Mouse (Mus musculus) layer of hippocampus, adult 11-12 months (tissue): ENCODE measurements around the gene Cpt2.

Experiments
- DNase-seq: peaks from one replicate; pipeline ENCODE4 v3.0.0; 2022; ENCODE audit warnings: low spot score

Cpt2 gene

DNA sequence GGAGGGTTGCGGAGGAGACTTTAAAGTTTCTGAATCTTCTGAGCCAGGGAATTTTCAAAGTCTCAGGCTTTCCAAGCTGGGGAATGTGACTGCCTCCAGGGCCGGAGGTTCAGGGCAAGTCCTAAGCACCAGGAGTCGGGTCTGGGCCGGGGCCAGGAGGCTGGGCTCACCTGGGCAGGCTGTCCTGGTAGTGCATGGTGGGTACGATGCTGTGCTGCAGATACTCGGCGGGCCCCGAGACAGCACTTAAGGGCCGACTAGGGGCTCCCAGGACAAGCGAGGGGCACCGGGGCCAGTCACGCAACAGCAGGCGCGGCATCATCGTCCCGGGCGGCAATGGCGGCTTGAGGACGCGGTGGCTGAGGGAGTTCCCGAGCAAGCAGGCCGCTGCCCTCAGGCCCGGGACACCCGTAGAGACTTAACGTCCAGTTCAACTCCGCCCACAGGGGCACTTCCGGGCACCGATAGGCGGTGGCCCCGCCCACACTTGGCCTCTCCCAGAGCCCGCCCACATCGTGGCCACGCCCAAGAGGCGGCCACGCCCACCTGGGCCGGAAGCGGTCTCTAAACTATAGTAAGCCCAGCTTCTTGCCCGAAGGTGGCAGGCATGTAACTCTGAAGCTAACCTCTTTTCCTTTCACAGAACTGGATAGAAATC, at the start of gene Cpt2:
TSS of gene Cpt2 (minus strand) at position 466 of the 658 bp plus-strand sequence.
- peak; percentile 88 for DNase-seq

DNA sequence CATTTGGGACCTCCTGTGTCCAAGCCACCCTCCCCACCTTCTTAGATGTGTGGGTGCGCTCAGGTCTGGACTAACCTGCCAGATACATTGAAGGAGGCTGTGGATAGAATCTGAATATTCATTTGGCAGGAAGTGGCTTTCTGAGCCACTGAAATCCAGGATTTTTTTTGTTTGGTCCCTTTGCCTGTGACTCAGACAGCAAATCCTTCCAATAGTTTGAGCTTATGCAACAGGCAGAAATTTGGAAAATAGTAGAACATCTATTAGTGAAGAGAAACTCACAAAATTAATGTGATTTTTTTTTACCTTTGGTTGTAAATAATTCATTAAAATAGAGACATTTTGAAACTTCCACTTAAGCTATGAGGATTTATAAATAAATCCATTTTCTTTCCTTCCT, 47.8 kb upstream of the Cpt2 start:
- DNase-seq, result no peak

DNA sequence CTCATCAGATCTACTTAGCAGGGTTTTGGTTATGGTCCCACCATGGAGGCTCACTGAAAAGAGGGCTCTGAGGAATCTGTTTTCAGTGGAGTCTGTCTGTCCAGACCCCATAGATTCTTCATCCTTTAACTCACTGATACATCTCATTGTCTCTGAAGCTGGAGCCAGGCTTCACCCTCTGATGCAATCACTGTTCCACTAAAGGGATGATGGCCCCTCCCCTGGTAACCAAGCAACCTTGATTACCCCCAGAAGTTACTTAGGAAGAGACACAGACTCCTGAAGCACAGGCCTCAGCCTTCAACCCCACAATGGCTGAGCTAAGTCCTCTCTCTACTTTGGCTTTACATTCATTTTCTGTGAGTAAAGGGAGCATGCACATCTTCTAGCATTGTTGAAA, 46.4 kb upstream of the Cpt2 start:
- no peak for DNase-seq

DNA sequence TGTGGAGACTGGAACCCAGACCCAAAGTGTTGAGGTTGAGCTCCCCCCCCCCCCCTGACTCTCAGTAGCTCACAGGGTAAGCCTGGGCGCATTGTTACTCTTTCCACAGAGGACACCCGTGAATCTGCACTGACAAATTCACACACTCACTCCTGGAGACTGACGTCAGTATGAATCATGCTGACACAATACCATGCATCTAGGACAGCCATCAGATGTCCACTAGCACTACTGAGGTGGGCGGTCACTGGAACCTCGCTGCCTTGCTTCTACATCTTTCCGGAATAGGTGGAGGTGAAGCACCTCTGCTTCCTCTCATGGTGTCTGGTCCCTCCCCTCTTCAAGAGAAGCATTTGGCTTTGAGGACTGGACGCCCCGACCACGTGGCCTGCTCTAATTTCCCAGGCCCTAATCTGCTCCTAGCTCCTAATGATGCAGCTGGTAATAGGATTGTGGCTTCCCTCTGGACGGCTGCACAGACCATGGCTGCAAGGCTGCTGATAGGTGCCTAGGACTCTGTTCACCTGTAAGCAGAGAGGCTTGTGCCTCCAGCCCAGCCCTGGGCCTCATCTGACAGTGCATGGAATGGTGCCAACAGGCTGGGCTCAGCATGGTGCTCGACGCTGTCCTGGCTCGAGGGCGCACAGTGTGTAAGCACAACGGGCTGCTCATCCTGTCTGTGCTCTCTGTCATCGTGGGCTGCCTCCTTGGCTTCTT, 44.7 kb upstream of the Cpt2 start, which contains the start of gene Slc1a7:
TSS of gene Slc1a7 (plus strand) at position 367 of the 717 bp plus-strand sequence.
- no peak for DNase-seq

DNA sequence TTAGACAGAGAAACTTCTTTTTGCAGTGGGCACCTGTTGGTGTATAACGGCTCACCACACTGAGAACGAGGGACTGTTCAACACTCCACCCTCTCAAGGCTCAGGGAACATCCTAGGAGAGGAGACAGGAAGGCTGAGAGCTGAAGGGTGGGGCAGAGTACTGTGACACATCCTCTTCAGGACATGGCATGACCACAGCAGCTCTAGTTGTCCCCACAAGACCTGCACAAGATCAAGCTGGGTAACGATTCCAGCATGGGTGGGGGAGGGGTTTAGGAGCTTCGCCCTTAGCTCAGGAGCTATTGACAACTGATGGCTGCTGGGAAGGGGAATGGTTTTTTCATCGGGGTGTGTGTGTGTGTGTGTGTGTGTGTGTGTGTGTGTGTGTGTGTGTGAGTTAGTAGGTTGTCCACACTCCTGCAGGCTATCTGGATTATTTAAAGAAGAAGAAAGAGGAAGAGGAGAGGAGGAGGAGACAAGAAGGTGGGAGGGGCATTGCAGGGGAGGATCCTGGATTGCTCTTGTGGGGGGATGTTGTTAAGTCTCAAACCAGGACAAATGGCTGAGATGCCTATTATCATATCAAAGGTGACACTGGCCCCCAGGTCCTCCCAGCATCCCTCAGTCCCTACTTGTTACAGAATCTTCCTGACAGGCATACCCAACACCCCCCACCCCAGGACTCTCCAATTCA, 43.2 kb upstream of the Cpt2 start:
- DNase-seq, result no peak

DNA sequence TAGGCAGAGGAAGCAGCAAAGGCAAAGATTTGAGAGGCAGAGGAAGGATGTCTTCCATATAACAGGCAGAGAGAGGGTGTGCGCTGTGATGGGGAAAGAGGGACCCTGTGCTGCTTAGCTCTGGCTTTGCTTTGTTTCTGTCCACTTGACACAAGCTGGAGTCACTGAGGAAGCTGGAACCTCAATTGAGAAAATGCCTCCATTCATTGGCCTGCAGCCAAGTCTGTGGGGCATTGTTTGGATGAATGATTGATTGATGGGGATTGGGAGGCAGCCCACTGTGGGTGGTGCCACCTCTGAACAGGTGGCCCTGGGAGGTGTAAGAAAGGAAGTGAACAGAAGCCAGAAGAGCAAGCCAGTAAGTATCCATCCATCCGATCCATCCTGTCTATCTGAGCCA, 39.4 kb upstream of the Cpt2 start:
- DNase-seq, result no peak

DNA sequence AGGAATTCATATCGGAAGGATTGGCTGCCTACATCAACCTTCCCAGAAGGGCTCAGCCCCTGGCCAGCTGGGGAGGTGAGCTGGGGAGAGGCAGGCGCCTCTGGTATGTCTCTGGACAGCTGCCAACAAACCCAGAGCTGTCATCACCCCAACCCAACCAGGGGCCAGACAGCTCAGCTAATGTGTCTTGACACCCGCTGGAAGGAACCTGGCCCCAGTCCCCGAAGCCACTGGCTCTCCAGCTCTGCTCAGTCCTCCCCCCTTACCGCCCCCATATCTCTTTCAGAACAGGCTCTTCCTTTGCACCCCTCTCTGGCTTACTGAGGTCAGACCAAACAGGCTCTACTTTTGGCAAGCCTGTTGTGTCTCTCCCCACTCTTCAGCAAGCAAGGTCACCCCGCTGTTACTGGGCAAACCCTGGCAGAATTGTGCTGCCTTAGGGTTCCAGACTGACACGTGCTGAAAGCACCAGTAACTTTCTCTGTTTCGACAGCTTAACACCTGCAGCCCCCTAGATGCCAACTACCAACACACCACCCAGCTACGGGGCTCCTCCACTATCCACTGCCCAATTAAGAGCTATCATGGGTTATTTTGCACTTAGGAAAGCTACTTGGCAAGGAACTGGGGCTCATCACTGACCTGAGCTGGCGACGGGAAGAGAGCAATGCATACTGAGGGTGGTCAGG, 38.8 kb upstream of the Cpt2 start:
- DNase-seq, result no peak

DNA sequence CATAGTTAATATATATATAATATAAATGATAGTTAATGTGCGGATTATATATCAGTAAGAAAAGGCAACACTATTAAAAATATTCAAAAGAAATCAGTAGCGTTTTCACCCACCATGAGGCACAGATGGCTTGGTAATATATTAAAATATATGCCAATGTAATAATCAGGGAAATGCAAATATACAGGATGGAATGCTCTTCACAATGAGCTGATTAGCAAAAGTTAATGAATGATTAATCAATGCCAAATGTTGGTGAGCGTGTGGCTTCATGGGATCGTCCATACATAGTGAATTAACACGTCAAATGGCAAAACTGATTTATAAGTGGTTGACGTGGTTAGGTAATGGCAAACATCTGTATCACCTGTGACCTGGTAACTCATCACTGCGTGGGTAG, 35.1 kb upstream of the Cpt2 start:
- DNase-seq, result no peak

DNA sequence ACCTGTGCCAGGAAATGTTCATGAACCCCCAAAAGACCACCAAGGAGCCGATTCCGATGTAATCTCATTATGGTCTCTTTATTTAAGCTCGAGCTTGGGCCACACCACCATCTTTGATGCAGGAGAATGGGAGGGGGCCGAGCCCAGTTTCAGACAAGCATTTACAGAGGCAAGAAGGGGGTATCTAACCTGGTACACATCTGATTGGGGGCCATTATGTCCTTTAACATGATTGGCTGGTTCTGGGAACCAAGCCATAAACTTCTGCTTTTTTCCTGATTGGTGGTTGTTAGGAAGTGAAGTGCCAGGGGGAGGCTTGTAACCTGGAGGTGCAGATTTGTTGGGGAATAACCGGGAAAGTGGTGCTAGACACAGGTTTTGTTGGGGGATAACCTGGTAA, 32.3 kb upstream of the Cpt2 start:
- no peak for DNase-seq

DNA sequence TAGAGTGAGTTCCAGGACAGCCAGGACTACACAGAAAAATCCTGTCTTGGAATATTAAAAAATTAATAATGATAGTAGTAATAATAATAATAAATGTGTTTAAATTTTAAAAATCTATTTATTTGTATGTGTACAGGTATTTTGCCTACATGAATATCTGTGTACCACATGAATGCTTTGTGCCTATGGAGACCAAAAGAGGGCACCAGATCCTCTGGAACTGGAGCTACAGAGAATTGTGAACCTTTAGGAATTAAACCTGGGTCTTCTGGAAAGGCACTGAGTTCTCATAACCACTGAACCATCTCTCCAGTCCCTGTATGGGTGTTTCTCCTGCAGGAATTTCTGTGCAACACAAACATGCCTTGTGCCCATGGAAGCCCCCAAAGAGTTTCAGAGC, 29.4 kb upstream of the Cpt2 start:
- DNase-seq, result no peak

DNA sequence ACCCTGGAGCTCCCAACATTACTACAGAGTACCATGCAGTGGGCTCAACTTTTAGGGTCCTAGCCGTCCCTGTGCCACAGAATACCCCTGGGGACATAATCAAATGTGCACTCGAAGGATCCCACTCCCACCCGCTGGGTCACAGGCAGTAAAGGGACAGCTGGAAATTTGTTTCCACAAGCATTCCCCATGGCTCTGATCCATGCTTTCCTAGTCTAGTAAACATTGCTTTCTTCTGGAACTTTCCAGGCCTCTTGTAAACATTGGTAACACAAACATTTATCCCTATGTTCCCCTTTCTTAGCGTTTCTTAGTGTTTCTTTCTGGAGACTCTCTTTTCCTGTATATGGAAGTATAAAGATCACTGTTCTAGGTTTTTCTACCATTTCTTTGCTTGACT, 26.5 kb upstream of the Cpt2 start:
- no peak for DNase-seq

DNA sequence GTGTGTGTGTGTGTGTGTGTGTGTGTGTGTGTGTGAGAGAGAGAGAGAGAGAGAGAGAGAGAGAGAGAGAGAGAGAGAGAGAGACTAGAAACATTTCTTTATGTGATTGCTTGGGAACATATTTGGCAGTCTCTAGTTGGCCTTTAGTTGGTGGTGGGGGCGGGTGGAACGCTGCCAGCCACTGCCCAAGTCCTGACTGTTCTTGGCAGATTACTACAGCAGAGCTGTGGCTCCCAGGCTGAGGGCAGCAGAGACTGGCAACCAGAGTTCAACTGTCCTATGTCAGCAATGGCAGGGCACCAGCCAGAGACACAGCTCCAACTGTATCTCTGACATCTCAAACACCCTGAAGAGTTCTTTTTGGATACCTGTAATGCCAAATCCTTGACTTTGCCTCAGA, 20.7 kb upstream of the Cpt2 start:
- no peak for DNase-seq

DNA sequence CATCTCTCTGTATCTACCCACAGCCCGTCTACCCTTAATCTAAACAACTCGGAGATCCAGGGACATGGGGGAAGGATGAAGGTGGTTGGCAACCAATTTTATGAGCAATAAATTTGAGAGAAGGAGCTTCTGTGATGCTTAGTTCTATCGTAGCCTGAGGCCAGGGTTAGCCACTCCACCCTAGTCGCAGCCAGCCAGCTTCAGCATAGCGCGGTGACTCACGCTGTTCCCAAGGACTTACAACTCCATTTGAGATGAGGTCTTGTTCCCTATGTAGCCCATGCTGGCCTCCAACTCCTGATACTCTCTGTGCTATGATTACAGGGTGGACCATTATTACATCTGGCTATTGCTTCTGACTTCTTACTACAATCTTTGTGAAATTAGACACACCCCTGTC, 19.3 kb upstream of the Cpt2 start:
- no peak for DNase-seq

DNA sequence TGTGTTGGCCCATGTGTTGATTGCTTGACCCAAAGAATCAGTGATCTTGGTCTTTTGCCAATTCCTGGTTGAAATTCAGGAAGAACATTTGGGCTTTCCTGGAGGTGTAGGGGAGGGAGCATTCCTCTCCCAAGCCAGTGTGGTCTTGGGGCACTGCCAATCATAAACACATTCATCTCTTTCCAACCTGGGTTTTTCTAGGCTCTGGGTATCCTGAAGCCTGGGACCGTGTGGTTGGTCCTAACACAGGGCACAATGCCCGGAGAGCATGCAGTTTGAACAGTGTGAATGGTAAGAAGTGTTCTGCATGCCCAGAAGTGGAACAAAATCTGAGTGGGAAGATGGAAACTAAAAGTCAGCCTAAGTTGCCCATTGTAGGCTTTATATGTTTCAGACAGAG, 14.7 kb upstream of the Cpt2 start:
- no peak for DNase-seq

DNA sequence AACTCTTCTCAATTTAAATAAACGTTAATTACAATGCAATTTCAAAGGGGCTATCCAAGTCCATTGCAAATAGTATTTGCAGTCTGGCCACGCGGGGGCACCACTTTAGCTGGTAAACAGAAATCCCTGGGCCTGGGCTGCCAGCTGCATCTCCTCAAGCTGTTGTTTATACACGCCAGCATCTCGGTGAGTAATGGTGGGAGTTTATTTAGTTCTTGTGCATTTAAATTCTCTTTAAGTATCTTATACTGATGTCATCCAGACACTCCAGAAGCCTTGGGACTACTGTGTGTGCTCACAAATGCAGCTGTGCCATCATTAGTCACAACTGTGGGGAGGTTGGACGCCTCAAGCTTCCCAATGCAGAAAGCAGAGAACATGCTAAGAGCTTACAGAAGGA, 13.9 kb upstream of the Cpt2 start:
- peak; percentile 71 for DNase-seq

DNA sequence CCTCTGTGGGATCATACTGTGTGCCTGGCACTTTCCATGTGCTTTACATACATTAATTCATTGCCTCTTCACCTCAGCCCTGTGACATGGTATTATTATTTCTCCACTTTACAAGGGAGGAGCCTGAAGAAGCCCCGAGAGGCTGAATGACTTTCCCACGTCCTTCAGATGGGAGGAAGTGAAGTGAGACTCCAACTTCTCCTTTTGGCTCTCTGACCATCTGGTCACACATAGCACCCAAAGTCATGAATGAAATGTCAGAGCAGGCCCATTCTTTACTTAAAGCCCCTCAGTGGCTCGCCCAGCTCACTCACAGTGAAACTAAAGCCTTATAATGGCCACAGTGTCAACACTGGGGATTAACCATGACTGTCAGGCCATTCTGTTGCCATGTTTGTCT, 11.8 kb upstream of the Cpt2 start:
- no peak for DNase-seq

DNA sequence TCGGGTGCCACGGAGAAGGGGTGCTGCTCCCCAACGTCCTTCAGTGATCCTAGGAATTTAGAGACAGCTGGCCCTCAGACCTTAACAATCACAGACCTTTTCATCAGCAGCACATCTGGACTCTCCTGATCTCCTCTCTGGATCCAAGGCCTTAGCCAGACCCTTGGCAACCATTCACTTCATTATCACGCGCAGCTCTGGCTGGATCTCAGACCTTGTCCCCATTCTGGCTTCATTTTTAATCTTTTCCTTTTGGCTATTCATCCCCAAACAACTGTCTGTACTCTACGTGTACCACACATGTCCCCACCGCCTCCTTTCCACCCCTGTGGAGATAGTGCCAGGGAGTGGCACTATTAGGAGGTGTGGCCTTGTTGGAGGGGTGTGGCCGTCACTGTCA, 9.8 kb upstream of the Cpt2 start:
- no peak for DNase-seq

DNA sequence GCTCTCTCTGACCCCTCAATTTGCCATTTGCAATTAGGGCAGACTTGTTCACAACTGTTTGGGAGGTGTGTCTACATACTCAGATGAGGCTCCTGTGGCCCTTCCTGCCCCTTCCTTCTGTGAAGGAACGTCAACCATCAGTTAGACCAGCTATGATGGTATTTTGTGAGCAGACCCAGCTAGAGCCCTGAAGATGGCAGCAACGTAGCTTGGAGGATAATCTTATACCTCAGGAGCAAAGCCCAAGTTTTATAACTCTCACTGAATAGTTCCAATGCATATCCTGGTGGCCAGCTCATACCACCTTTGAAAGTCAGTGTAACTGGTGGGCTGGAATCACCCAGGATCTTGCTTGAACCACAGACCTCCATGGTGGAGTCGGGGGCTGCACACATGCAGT, 8.0 kb upstream of the Cpt2 start:
- no peak for DNase-seq

DNA sequence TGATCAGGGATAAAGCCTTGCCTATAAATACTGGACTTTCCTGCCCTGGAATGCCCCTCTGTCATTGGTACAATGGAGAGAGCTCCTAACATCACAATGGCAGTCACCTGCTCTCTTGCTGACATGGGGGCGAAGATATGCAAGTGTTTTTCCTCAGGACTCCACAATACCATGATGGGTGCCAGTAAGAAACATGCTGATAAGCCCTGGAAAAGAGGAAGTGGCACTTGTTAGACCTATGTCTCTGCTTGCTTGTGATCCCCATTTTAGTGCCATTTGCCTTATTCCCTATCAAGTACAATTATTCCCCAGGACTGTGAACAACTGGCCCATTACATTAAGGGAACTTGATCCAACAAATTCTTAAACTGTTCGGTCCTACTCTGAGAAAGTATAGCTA, 5.3 kb upstream of the Cpt2 start:
- no peak for DNase-seq

DNA sequence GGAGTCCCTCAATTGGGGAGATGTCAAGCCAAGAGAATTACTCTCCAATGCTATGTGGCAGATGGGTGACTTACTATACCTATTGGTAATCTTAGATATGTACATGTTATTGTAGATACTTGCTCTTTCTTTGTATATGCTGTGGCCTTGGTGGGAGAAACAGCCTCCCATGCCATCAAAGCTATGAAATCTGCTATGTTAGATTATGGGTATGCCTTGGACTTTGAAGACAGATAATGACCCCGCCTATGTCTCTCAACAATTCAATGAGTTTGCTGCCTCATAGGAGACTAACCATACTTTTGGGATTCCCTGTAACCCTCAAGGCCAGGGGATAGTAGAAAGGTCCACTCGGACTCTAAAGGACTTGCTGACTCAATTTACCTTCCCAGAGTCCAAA, 4.9 kb upstream of the Cpt2 start:
- no peak for DNase-seq

DNA sequence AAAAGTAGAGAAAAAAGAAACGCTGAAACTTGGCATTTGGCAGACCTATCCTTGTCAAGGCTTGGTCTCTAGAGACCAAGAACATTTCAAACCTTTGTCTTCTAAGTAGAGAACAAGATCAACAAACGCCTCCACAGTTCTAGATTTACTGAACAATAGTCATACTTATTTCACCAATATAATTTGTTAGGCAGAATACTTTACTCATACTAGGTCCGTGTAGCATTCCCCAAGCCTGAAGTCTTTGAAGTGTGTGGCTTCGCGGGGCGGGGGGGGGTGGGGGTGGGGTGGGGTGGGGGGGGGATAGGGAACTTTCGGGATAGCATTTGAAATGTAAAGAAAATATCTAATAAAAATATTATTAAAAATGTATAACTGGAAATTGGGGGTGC, 389 bp upstream of the Cpt2 start:
- no peak for DNase-seq

DNA sequence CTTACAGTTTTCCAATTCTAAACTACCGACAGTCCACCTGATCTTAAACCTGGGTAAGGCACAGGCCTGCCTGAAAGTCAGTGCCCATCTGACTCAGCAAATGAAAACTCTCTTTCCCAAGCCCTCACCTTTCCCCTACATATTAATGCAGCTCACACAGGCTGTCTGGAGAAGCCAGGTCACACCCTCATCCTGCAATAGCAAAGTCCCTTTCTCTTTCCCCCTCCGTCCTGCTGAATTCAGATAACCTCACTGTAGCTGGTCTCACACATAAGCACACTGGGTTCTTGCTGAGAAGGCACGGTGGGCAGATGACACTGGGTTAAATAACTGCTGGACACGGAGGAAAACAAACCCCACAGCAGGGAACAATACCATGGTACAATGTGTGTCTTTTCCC, 1.5 kb downstream of the Cpt2 start:
- DNase-seq, result no peak

DNA sequence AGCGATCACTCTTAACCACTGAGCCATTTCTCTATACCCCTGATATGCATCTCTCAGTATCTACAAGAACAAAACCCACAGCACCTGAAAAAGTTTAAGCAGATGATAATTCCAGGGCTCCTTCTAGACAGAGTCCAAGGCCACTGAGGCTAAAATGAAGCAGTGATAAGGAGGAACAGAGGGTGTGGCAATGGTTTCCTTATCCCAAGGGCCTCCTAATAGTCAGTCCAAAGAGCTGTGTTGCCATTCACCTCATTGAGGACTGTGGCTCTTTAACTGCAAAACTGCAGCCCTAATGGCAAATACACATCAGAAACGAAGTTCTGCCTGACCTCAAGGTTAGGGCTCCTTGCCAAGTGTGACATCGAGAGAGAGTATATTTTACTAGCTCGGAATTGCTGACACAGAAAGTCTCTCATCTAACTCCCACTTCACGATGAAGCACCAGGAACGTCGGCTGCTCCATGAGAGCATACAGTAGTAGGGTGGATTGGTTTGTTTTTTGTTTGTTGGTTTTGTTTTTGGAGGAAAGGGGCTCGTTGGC, 2.2 kb downstream of the Cpt2 start:
- DNase-seq, result no peak
